Mouse (Mus musculus) ES-Bruce4 (cell line): Measurements from ENCODE around the gene Kcnma1. TPM values are rescaled to one million over a fixed set of nuclear protein-coding genes. Genes with fewer than 3 reads are reported as not detected.

Experiments used
- H3K27ac ChIP-seq: 2 replicates; pipeline ENCODE4 v1.5.1; 2012; ENCODE audit warnings: low read length, inconsistent platforms; ENCODE audit not compliant: insufficient read depth
- H3K27me3 ChIP-seq: 2 replicates; pipeline ENCODE4 v1.6.1; 2012; ENCODE audit warnings: mild to moderate bottlenecking, low read length, inconsistent platforms; ENCODE audit not compliant: control insufficient read depth, poor library complexity, insufficient read depth, severe bottlenecking
- H3K36me3 ChIP-seq: 2 replicates; pipeline ENCODE4 v1.6.1; 2012; ENCODE audit warnings: inconsistent platforms, mild to moderate bottlenecking, low read length, moderate library complexity; ENCODE audit not compliant: control insufficient read depth, poor library complexity, insufficient read depth, severe bottlenecking
- H3K4me1 ChIP-seq: one replicate; pipeline ENCODE4 v1.8.1; 2011; ENCODE audit warnings: low read length; ENCODE audit not compliant: control insufficient read depth, insufficient read depth
- H3K4me3 ChIP-seq: 2 replicates; pipeline ENCODE4 v1.5.1; 2011; ENCODE audit warnings: low read depth, mild to moderate bottlenecking, low read length
- H3K9ac ChIP-seq: 2 replicates; pipeline ENCODE4 v1.6.1; 2012; ENCODE audit warnings: low read depth, mild to moderate bottlenecking, inconsistent platforms; ENCODE audit not compliant: poor library complexity, severe bottlenecking
- H3K9me3 ChIP-seq: replicated peaks from 2 replicates; pipeline ENCODE4 v1.6.1; 2012; ENCODE audit warnings: mild to moderate bottlenecking, low read length, inconsistent platforms; ENCODE audit not compliant: control insufficient read depth, poor library complexity, insufficient read depth, severe bottlenecking
- CTCF ChIP-seq: IDR thresholded peaks from one replicate; pipeline ENCODE4 v1.8.1; 2011; ENCODE audit warnings: low read depth, low read length
- EP300 ChIP-seq: IDR thresholded peaks from 2 replicates; pipeline ENCODE4 v1.6.1; 2011; ENCODE audit warnings: low read depth, low read length; ENCODE audit not compliant: insufficient read depth
- POLR2A ChIP-seq: IDR thresholded peaks from one replicate; pipeline ENCODE4 v1.8.1; 2011; ENCODE audit warnings: low read length; ENCODE audit not compliant: insufficient read depth
- polyA plus RNA-seq: library from polyadenylated mRNA; stranded (reverse); fragments of >200 nt; gene quantifications from 2 replicates; pipeline ENCODE4 v1.2.4, GENCODE M21; 2011; ENCODE audit warnings: low read depth; ENCODE audit not compliant: missing spikeins, insufficient read depth, insufficient read length

Gene Kcnma1
- polyA plus RNA-seq, 1 experiment, result 1.8 TPM

DNA sequence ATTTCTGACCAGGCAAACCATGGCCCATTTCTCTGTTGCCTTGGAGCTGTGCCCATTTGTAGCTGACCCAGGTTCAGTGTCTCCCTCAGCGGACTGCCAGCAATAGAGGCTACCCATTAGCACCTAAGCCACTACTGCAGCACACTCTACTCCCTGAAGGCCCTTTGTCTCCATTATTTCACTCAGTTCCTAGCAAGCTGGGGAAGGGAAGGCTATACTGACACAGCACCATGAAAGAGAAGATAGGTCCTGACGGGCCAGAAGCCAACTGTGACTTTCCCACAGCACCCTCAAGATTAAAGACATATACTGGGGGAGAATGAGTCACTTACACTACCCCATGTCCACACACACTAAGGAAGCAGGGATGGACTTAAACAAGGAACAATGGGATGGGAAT is 251.8 kb downstream of the Kcnma1 start:
- Histone ChIP-seq H3K9ac (no peak overlapping the region), H3K27ac (no peak overlapping the region), H3K36me3 (no peaks in the 10 kb centered on the region), H3K4me3 (no peak overlapping the region), H3K4me1 (no peaks in the 10 kb centered on the region), H3K27me3 (no peaks in the 10 kb centered on the region), H3K9me3 (no peaks in the 10 kb centered on the region)
- TF ChIP-seq EP300 (no peak), CTCF (no peak), POLR2A (no peak)

DNA sequence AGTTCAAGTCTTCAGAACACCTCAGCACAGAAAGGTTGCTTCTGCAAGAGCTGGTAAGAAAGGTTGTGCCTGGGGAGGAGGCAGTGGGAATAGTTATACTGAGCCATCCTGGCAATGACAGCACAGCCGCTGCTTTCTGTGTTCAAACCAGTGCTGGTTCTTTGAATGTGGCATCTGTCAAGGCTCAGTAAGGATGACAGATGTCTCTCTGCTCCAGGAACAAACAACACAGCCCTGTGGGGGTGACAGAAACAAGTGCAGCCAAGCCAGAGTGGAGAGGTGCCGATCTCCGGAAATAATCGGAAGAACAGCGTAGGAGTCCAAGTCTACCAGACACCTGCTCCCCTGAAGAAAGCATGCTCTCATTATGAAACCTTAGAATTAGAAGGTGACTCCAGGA is 254.7 kb downstream of the Kcnma1 start:
- H3K4me1 ChIP-seq, result no peaks in the 10 kb centered on the region
- TF ChIP-seq CTCF, result no peak
- TF ChIP-seq EP300, result no peak
- TF ChIP-seq POLR2A, result no peak
- H3K4me3 ChIP-seq, result no peak overlapping the region

DNA sequence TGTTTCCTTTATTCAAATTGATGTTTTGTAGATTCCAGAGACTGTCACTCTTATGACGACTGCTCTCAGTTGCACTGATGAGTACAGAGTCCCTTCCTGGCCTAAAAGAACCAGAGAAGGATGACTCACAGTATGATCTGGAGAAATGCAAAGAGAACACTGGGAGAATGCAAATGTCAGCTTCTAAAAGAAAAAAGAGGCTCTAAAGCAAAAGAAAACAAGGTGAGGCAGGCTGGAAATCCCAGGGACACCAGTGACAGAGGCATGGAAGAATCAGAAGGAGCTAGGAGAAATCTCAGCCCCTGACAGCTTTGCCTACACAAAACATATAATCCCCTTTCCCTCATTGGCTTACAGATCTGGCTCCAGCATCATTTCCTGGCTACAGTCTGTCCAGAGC is 255.9 kb downstream of the Kcnma1 start:
- Histone ChIP-seq H3K9ac (no peak overlapping the region), H3K4me1 (no peaks in the 10 kb centered on the region), H3K27me3 (no peaks in the 10 kb centered on the region), H3K9me3 (no peaks in the 10 kb centered on the region), H3K4me3 (no peak overlapping the region), H3K36me3 (no peaks in the 10 kb centered on the region), H3K27ac (no peak overlapping the region)
- no peak for TF ChIP-seq POLR2A

More for the DNA sequence above, 254.7 kb downstream of the Kcnma1 start:
- H3K27ac ChIP-seq, result no peak overlapping the region
- no peaks in the 10 kb centered on the region for H3K36me3 ChIP-seq
- H3K9ac ChIP-seq, result no peak overlapping the region
- H3K27me3 ChIP-seq, result no peaks in the 10 kb centered on the region
- no peaks in the 10 kb centered on the region for H3K9me3 ChIP-seq

DNA sequence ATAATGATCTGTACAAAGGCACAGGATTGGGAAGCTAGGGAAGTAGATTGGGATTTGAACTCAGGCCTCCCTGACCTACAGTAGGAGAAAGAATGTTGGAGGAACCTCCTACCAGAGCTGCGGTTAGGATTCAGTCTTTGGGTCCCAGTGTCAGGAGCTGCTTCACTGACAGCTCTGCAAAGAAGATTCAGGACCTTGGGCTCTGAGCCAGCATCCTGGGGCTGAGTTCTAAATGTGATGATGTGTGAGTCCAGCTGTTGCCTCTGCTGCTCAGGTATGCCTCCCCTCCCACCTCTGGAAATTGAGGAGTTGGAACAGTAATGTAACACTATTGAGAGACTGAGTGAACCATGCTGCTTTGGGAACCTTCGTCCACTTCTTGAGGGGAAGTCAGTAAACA is 266.3 kb downstream of the Kcnma1 start:
- Histone ChIP-seq H3K9me3 (no peaks in the 10 kb centered on the region), H3K9ac (no peak overlapping the region), H3K36me3 (no peaks in the 10 kb centered on the region), H3K27ac (no peak overlapping the region), H3K4me3 (no peak overlapping the region), H3K4me1 (no peaks in the 10 kb centered on the region), H3K27me3 (no peaks in the 10 kb centered on the region)
- TF ChIP-seq CTCF (no peak), EP300 (no peak), POLR2A (no peak)

DNA sequence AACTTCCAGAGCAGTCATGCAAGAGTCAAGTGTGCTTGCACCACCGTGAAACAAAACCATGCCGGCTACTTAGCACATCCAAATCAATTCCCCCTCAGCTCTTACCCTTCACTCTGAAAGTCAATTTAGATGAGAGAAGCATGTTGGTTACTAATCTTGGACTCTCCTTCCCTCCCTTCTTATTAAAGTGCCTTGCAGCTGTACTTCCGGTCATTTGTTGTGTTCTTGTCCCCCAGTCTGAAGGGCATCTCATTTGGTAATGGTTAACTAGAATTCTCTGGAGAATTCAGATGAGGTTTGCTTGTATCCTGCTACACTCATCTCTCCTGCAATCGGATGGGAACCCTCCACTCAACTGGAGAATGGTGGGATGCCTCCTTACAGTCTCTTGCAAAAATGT is 267.3 kb downstream of the Kcnma1 start:
- no peaks in the 10 kb centered on the region for H3K36me3 ChIP-seq
- H3K27me3 ChIP-seq, result no peaks in the 10 kb centered on the region
- no peak overlapping the region for H3K27ac ChIP-seq
- no peaks in the 10 kb centered on the region for H3K4me1 ChIP-seq
- no peak overlapping the region for H3K9ac ChIP-seq
- H3K4me3 ChIP-seq, result no peak overlapping the region
- no peaks in the 10 kb centered on the region for H3K9me3 ChIP-seq
- no peak for TF ChIP-seq POLR2A
- TF ChIP-seq EP300, result no peak
- no peak for TF ChIP-seq CTCF

GRCm38 (mm10) chr14:23741531-23741930 is 272.8 kb downstream of the Kcnma1 start:
- H3K4me3 ChIP-seq, result no peak overlapping the region
- TF ChIP-seq EP300, result no peak
- no peak for TF ChIP-seq POLR2A
- no peak for TF ChIP-seq CTCF

More at GRCm38 (mm10) chr14:23741531-23741930, 272.8 kb downstream of the Kcnma1 start:
- Histone ChIP-seq H3K4me1 (no peaks in the 10 kb centered on the region), H3K36me3 (no peaks in the 10 kb centered on the region), H3K9me3 (no peaks in the 10 kb centered on the region), H3K27ac (no peak overlapping the region), H3K27me3 (no peaks in the 10 kb centered on the region), H3K9ac (no peak overlapping the region)
